Mouse (Mus musculus): ENCODE measurements around the gene 4833439L19Rik. TPM values are rescaled to one million over a fixed set of nuclear protein-coding genes. Genes with fewer than 3 reads are reported as not detected.

Gene 4833439L19Rik
- total RNA-seq, 2 experiments from 2014 or later = 155 to 156 TPM

GRCm38 (mm10) chr13:54520221-54520620, 45.0 kb downstream of the 4833439L19Rik start:
- DNase-seq = no peak

GRCm38 (mm10) chr13:54505920-54506319, 59.3 kb downstream of the 4833439L19Rik start:
- no peak for DNase-seq

GRCm38 (mm10) chr13:54504611-54505260, 60.5 kb downstream of the 4833439L19Rik start:
- no peak for DNase-seq

DNA sequence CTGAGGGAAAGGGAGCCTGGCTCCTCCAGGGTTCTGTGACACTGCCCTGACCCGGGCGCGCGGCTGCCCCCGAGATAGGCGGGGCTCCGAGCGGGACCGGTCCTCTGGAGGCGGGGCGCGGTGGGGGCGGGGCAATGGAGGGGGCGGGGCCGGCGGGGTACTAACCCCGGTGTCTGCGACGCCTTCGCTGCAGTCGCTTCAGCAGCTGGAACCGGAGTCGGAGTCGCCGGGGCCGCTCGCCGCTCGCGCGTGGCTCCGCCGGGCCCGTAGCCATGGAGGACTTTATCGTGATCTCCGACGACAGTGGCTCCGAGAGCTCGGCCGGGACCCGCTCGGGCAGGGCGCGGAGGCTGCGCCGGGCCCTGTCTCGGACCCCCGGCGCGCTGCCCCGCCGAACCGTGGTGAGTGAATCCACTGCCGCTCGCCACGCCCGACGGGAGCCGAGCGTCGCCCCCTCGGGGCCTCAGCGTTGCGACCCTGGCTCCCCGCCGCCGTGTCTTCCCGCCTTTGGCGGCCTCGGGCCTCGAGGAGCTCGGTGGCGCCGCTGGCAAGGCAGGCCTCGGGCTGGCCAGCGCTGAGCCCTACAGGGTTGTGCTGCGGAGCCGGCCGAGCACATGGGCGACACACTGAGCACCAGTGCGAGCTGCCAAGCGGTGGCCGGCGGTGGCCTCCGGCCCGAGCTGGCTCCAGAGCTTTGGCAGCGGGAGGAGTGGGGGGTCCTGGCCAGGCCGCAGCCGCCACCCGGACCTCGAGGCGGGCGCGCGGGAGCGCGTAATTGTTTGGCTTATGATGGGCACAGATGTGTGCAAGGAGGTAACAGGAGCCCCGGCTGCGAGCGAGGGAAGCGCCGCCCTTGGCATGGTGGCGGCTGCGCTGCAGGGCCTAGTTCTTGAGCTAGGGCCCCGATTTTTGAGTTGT, 61.4 kb downstream of the 4833439L19Rik start, which contains the start of gene Simc1:
Gene Simc1 (plus strand): TSS at position 176 of the 918 bp plus-strand sequence.
- peak; percentile 64 to 66 for DNase-seq

DNA sequence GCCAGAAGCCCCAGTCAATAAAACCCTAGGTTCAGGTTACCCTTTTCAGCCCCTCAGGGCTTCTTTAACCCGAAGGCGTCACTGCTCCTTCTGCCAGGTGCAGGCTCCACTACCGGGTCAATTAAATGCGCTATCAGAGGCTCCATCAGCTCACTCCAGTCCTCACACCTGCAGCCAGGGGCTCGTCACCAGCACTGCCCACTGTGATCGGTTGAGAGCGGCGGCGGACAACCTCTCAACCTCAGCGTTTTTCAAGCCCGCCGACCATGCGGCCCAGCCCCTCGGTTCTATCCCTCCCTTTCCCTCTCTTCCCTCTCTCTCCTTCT, 62.0 kb downstream of the 4833439L19Rik start:
- DNase-seq = no peak

GRCm38 (mm10) chr13:54501957-54502690, 63.1 kb downstream of the 4833439L19Rik start:
- no peak for DNase-seq

DNA sequence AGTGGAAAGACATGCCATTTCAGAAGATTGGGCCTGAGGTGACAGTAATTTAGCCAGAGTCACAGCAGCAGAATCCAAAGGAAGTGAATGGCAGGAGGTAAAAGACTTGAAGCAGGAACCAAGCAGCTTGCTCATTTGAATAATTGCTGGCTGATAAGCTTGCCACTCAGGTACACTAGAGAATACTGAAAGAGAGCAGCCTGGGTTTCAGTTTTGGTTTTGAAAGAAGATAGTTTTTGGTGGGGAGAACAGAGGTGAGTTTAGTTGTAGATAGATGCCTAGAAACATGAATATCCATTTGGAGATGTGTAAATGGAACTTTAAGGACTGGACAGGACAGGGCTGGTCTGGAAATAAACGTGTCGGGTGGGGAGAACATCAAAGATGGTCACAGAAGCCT, 63.9 kb downstream of the 4833439L19Rik start:
- DNase-seq = no peak

Small RNA genes lying within 50 kb of the gene (microRNA-seq; reads per million reads assigned to microRNA genes)
- gene Gm24195 = 0 reads per million in 2 experiments

Other genes with a start within 250 kb of the 4833439L19Rik start
- gene Cplx2, start 194.1 kb downstream of the 4833439L19Rik start, total RNA-seq (2021) = 100 to 1,000 TPM; 968 to 982 TPM
- 10 to 100 TPM; 35.7 to 36.7 TPM for gene Thoc3, start 96.6 kb downstream of the 4833439L19Rik start, total RNA-seq (2021)
- 10 to 100 TPM; 17.4 to 18.2 TPM for gene Simc1, start 61.7 kb downstream of the 4833439L19Rik start, total RNA-seq (2021)
- gene Arl10, start 9.6 kb upstream of the 4833439L19Rik start, total RNA-seq (2021) = 10 to 100 TPM; 35.2 to 36.2 TPM
- 10 to 100 TPM; 25.6 to 28.0 TPM for gene Nop16, start 24.7 kb upstream of the 4833439L19Rik start, total RNA-seq (2021)
- 100 to 1,000 TPM; 169 to 175 TPM for gene Higd2a, start 24.8 kb upstream of the 4833439L19Rik start, total RNA-seq (2021)
- 100 to 1,000 TPM; 261 to 274 TPM for gene Cltb, start 45.9 kb upstream of the 4833439L19Rik start, total RNA-seq (2021)
- gene Faf2, start 56.3 kb upstream of the 4833439L19Rik start, total RNA-seq (2021) = 10 to 100 TPM; 61.3 to 61.6 TPM
- 100 to 1,000 TPM; 157 to 161 TPM for gene Rnf44, start 128.5 kb upstream of the 4833439L19Rik start, total RNA-seq (2021)
- under 1 TPM in 1 of 2 experiments, not detected in 1; 0.22 TPM for gene Cdhr2, start 136.0 kb upstream of the 4833439L19Rik start, total RNA-seq (2021)
- 100 to 1,000 TPM; 135 to 142 TPM for gene Gprin1, start 184.4 kb upstream of the 4833439L19Rik start, total RNA-seq (2021)
- 100 to 1,000 TPM; 602 to 611 TPM for gene Sncb, start 201.2 kb upstream of the 4833439L19Rik start, total RNA-seq (2021)
- not detected for gene Eif4e1b, start 218.6 kb upstream of the 4833439L19Rik start, total RNA-seq (2021)
- gene Tspan17, start 223.9 kb upstream of the 4833439L19Rik start, total RNA-seq (2021) = 100 to 1,000 TPM in 1 of 2 experiments, 10 to 100 TPM in 1; 83.4 to 109 TPM